Mouse (Mus musculus) B cell, adult 2 months (primary cell): ENCODE results near the gene Krt33b.

Experiments used
- DNase-seq, 2 experiments: peaks; one replicate each; pipeline ENCODE4 v3.0.0; 2022

The Krt33b gene

DNA sequence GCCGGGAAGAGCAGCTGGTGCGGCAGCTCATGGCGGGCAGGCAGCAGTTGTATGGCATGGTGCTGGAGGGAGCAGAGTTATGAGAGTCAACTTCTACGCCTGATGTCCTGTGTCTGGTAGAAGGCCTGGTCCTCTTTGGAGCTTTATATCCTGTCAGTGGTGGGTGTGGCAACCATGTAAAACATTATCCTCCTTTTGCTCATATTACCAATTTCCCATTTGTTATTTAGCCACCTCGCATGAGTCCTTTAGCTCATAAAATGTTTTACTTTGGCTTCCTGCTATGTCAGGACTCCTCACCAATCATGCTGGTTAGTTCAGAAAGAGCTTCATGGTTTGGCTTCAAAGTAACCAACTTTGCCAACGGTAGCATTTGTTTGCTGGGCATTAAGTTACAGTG, at the start of gene Krt33b:
Krt33b (minus strand) TSS at position 101 of the 400 bp plus-strand sequence.
- DNase-seq = no peak

DNA sequence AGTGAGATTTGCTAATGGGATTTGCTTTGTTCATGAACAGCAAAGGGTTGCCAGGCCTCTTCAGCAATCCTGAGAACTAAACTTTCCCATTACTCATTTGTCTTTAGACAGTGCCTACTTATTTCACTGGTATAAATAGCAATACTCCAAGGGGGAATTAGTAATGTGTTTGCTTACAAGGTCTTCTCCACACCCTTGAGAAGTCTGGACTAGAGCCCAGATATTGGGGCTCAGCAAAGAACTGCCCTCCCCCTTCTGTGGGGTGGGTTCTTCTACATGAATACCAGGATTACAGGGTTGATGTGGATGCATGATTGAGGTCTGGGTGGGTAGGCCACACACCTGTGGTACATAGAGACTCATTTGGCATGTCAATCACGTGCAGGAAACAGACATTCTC, 44.2 kb upstream of the Krt33b start:
- no peak for DNase-seq

DNA sequence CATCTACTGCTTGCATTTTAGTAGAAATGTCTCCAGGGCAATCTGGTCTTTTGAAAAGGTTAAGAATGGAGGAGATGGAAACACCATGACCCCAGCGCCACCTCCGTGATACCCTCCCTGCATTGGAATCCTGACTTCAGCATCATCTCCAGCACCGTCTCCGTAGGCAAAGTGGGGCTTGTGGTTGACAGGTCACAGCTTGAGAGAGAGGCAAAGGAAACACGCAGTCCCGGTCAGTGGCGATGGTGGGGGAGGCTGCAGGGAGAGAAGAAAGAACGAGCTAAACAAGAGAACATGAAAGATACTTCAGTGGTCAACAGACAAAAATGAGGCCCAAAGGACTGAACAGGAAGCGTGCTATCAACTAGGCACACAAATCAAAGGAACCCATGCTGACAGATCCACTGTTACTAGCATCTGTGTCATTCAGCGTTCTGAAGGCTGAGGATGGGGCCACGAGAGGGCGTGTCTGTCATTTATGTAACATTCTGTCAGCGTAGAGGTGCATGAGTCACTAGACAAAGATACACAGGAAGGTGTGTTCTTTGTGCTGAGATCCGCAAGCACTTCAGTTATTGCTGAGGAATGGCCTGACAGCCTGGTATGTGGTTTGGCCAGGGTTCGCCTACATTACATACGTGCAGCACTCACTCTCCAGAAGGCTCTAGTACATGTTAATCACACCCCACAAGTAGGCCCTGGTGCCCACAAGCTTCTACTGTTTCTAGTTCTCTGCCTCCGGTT, 37.8 kb upstream of the Krt33b start:
- DNase-seq = no peak

DNA sequence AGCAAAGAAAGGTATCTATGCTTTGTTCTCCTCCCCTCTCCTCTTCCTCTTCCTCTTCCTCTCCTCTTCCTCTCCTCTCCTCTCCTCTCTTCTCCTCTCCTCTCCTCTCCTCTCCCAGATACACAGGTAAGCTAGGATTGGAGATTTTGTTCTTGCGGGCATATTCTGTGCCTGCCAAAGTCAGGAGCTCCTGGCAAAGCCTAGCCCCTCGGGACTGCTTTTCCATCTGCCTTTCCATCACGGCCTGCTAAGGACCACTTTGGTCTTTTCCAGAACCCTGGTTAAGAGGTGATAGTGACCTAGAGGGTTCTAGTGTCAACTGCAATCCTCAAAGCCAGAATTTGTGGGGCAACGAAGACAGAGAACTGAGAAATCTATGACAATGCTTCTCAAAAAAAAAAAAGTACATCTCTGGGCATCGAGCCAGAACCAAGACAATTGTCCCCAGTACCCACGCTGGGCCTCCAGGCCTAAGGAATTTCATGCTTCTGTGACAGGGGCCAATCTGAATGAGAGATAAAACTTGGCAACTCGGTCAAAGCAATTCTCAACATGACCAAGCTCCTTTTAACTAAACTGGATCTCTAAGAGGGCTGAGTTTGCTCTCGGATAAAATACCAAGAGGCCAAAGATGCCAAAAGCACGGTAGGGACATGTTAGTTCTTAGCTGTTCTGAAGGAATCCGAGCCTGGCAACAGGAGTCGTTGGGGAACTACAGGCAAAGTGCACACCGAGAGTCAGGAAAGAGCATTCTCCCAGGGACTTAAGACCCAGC, 36.8 kb upstream of the Krt33b start:
- DNase-seq = no peak

DNA sequence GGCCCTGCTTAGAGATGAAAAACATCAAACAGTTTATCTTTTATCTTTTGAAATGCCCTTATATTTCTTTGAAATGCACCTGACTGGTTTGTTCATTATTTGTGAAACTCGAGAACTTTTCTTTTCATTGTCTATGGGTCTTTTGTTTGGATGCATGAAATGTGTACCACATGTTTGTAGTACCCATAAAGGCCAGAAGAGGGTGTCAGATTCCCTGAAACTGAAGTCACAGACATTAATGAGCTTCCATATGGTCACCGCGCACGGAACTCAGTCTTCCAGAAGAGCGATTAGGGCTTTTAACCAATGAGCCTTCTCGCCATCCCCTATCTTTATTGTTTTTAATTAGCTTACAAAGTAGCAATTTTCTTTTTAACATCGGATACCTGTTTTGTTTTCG, 29.2 kb upstream of the Krt33b start:
- no peak for DNase-seq

DNA sequence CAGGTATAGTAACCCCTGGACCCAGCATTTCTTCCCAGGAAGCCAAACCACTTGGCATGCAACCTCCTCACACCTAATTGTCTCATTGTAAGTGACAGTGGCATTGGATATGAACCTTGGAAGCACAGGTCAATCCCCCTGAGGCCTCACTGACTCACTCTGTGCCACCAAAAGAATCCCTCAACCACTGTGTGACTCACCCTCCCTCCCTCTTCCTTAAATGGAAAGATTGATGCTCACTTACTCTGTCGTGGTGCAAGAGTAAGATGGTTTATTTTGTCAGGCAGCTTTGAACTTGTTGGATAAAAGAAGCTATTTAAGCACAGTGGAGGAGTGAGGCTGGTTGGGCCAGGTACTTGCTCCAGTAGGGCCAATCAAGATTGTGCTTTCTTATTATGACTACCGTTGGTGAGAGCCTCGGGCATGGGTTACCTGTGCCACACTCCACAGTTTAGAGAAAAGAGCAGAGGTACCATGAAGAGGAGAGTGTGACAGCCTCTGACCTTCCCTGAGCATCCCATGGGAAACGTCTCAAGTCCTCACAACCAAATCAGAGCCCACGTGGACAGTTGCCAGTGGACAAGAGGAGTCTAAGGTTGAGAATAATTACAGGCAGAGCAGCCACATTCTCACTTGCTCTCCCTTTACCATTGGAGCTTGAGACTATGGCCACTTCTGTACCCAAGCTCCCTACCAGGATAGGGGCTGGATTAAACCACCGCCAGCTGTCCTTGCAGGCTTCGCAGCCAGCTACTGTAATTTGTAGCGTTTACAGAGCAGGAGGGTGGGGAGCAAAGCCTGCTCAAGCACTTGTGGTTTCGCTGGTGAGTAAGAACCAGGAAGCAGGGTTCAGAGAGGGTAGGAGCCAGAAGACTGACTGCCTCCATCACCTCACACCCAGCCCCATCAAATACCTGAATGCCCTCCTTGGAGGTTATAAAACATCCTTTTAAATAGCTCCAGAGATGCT, 26.3 kb upstream of the Krt33b start:
- no peak for DNase-seq

DNA sequence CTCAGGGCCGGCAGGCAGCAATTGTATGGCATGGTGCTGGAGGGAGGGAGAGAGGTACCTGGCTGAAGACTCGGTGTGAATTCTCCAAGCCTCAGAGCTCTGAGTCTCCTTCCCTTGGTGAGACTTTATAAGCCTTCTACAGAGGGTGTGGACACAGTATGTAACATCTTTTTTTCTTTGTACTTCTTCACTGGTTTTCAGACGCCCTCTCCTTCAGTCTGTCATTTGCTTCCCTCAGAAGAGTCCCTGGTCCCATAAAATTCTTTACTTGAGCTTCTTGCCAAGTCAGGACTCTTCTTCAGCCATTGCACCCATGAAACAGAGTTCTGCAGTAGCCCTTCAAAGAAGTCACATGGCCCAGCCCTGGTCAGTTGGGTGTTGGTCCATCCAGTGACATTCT, 20.8 kb upstream of the Krt33b start, which contains the start of gene Krt31:
Krt31 (minus strand) TSS at position 101 of the 400 bp plus-strand sequence.
- DNase-seq = no peak

DNA sequence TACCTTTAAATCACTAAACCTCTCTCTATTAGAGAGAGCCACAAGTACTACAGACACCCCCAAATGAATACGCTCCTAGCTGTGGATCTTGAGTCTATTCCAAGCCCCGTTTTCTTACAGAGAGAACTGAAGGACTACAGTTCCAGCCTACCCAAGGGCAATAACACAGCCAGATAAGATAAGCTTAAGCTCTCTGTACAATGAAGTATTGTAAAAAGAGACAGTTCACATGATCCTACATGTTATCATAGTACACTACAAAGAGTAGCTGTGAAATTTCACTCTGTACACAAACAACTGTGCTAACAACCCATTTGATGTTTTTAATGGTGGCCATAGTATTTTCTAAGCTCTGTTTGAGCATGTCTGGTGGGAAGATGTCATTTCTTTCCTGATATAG, 17.5 kb upstream of the Krt33b start:
- no peak for DNase-seq

DNA sequence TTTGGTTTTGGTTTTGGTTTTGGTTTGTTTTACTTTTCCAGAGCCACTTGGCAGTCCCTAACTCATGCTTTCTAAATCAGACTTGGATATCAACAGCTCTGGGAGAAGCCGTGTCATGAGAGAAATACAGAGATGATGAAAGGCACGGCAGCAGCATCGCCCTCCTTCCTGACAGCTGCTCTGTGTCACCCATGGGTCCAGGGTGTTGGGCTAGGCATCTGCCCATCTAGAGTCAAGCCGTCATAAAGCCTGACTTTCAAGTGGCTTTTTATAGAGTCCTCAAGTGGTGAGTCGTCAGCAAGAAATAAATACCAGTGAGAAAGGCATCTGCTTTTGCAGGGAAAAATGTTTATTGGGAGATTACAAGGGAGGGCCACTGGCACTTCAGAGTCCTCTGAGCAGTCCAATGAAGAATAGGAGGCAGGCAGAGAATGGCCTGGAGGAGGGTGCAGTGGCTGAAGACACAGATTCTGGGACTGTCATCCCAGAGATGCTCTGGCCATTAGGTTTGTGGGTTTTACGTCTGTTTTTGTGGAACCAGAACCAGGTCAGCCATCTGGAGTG, 16.7 kb upstream of the Krt33b start:
- DNase-seq = no peak

DNA sequence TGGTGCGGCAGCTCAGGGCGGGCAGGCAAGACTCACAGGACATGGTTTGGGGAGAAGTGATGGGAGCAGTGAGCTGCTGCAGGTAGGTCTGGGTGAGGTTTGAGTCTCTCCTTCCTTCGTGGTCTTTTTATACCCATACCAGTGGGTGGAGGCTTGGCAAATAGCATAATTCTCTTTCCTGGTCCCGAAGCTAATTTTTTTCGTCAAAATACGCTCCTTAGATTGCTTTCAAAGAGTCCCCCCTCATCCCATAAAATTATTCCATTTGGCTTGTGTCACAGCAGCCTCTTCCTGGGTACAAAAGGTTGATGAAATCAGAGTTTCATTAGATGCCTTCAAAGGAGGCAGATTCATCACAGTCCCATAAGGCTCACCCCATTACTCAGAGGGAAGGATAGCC, 11.8 kb upstream of the Krt33b start, which contains the start of gene Krt34:
Krt34 (minus strand) TSS at position 101 of the 400 bp plus-strand sequence.
- DNase-seq = no peak

DNA sequence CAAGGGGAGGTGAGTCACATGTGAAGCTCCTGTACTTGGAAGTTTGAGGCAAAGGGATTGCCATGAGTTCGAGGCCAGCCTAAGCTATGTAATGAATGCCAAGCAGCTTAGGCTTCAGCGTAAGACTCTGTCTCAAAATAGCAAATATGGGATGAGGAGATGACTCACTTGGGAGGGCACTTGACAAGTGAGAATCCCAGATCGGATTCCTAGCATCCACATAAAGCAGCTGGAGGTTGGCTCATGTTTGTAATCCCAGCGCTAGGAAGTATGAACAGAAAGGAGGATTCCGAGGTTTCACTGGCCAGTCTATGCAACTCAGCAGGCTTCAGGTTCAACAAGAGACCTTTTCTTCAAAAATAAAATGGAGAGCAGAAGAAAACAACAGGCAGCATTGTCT, 8.2 kb downstream of the Krt33b start:
- DNase-seq = no peak

DNA sequence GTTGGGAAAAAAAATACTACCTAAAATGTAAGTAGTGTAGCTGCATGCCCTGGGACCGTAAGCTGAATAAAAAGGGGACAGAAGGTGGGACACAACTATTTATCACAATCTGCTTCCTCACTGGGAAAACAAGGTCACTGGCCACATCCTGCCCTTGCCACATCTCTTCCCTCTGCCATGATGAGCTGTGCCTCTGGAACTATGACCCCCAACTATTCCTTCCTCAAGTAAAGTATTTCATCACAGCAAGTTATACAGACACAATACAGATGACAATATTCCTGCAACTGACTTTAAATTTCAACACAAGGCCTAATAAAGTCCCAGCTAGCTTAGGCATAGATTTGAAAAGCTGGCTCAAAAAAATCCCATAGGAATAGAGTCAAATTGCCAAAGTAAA, 10.2 kb downstream of the Krt33b start:
- DNase-seq = no peak

DNA sequence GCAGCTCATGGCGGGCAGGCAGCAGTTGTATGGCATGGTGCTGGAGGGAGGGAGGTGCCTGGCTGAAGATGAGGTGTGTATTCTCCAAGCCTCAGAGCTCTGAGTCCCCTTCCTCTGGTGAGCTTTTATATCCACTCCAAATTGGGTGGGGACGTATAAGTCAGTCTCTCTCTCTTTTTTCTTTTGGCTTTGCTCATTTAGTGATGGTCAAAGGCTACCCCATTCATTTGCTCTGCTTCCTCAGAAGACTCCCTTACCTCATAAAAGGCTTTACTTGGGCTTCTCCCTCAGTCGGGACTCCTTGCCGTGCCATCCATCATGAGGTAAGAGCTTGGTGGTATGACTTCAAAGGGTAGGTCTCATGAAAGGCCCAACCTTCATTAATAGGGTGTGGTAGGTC, 13.6 kb downstream of the Krt33b start, which contains the start of gene Krt33a:
Krt33a (minus strand) TSS at position 101 of the 400 bp plus-strand sequence.
- DNase-seq = no peak

DNA sequence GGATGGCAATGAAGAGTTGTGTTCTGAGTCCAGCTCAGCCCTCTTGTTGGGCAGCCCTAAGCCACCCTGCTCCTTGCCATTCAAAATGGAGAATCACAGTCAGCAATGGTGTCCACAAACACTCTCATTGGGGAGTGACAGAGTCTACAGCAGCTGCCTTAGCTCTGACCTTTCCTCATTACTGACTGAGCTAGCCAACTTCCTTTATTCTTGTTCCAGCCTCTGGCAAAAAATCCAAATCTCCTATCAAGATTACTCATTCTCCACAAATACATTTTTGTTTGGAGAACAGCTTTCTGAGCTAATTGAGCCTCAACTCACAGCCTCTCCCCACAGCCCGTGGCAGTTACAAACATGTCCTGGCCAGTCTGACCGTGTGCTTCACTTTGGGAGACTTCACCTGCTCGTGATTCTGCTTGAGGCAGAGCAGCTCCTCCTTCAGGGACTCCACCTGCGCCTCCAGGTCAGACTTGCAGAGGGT, 15.9 kb downstream of the Krt33b start:
- DNase-seq = no peak

DNA sequence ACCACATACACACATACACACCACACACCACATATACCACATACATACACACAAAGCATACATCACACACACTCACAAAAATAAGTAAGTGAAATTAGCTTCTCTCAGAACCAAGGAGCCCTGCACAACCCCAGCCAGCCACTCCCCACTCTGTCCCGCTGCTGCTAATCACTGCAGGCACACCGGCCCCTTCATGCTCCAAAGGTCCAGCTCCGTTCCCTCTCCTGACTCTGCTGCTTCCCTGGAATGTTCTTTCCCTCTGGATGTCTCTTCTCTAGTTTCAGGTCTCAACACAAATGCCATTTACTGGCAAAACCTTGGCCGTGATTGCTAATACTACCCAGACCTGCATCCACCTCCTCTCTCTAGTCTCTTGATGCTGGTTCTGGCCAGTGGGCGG, 19.0 kb downstream of the Krt33b start:
- DNase-seq = no peak

DNA sequence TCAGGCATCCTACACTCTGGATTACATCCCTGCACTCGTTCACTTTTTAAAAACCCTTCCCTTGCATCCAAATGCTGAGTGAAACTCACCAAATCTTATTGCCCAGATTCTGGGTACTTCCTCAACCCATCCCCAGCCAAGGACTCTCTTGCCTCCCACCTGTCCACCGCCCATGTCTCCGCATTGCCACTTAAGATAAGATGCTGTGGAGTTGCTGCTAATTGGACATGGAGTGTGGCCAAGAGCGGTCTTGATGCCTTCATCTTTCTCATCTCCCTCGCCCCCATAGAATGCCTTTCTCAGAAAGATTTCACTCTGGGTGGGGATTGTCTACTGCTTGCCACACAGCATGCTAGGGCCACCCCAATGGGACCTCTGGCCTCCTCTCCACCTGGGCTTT, 21.3 kb downstream of the Krt33b start:
- DNase-seq = no peak

DNA sequence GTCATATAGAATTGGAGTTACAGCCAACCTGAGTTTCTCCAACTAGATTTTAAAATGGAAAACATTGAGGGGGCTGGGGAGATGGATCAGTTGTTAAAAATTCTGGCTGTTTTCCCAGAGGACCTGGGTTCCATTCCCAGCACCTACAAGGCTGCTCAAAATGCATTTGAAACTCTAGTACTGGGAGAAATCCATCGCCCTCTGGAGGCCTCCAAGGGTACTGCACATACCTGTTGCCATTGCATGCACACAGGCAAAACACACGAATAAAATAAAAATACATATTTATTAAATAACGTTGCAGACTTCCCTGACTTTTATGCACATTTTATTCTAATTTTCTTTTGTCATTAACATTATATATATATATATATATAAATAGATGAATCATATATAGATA, 23.0 kb downstream of the Krt33b start:
- peak; percentile 5 to 18 for DNase-seq

DNA sequence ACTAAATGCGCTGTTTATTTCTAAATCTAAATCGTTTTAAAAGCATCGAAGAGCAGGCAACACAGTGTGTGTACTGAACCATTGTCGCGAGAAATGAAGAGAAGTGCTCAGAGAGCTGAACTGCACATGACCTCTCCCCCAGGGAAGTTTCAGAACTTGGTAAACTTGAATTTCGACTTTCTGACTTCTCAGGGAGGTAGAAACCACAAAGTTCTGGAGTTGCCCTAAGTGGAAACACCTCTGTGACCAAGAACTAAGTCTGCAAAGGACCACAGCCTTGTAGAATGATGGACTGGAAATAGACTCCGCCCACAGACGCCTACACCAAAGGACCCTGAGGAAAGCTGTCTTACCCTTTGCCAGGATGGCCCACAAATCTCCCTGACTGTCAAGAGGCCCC, 23.8 kb downstream of the Krt33b start:
- DNase-seq = no peak

DNA sequence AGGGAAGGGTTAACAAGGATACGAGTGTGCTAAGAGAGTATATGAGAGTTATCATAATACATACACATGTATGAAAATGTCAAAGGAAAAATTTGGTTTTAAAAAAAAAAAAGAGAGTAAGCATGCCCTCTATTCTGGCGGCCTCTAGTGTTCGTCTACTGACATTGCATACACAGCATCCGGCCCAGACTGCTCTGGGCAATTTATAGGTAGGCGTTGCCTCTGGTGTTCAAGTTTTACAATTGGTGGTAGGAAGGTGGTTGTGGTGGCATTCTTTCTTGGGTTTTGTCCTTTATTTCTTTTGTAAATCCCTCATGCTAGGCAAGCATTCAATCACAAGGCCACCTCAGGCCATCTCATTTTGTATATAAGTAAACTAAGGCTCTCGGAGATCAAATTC, 24.8 kb downstream of the Krt33b start:
- peak; percentile 24 to 25 for DNase-seq

DNA sequence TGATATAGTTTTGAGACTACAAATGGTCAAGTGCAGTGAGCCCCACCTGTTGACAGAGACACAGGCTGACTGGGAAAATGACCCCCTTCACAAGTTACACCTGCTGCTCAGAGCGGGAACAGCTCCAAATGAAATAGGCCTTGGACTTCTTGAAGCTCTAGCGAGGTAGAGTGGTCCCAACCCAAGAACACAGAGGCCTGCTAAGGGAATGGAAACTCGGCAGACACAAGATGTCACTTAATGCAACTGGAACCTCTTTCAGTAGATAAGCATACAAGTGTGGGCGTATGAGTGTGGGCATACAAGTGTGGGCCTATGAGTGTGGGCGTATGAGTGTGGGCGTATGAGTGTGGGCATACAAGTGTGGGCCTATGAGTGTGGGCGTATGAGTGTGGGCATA, 30.6 kb downstream of the Krt33b start:
- DNase-seq = no peak

DNA sequence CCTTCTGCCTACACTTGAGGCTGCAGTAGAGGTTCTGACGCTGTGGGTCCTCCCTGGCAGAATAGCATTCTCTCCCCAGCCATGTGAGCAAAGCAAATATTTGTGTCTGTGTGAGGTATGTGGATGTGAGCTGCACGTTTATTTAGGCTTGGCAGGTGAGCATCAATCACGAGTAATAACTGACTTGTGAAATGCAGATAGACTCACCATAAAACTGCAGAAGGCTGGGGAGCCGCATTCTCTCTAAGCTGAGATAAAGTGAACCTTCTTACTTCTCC, 35.3 kb downstream of the Krt33b start:
- no peak for DNase-seq

DNA sequence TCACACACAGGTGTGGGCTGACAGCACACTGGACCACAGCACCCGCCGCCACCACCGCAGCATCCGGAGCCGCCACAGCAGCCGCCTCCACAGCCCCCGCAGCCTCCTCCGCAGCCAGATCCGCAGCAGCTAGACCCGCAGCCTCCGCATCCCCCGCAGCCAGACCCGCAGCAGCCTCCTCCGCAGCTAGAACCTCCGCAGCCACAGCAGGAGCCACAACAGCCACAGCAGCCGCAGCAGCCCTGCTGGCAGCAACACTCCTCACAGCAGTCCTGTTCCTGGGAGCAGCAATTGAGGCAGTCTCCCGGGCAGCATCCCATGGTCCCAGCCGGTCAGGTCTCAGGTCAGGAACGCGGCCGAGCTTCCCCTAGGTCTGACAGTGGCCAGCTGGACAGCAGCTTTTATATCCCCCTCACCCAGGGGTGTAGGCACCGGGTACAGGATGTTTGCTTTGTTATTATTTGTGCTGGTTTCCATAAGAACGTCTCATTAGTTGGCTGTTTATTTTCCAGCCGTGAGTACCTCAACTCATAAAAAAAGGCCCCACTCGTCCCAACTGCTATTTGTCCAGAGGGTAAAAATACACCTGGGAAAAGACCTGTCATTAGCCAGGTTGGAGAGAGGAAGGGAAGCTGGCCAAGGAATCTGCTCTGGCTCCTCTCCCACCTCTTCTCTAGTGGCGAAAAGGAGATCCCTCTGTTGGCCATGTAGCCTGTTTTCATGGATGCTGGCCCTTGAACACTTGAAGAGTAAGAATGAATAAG, 35.9 kb downstream of the Krt33b start, which contains the start of gene Krtap17-1:
Krtap17-1 (minus strand) TSS at position 375 of the 764 bp plus-strand sequence.
- no peak for DNase-seq
